Mouse (Mus musculus) lung, postnatal 0 days (tissue): ENCODE measurements around the gene Aff4. TPM values are rescaled to one million over a fixed set of nuclear protein-coding genes. Genes with fewer than 3 reads are reported as not detected.

Experiments
- ATAC-seq: fragments of 200-750 bp; cut with Nextera tagmentation; 2 replicates; pipeline ENCODE4 v1.8.0; 2017; ENCODE audit warnings: moderate library complexity
- DNase-seq: peaks from one replicate; pipeline ENCODE4 v3.0.0-alpha.2; 2016; ENCODE audit warnings: low spot score
- H3K27ac ChIP-seq: fragments of 300-500 bp; sonication (generic); 2 replicates; pipeline ENCODE4 v1.5.1; 2014; ENCODE audit warnings: antibody characterized with exemption, mild to moderate bottlenecking, low read length, mixed read lengths
- H3K27me3 ChIP-seq: fragments of 300-500 bp; sonication (generic); replicated peaks from 2 replicates; pipeline ENCODE4 v1.6.1; 2014; ENCODE audit warnings: low read length, mixed read lengths; ENCODE audit not compliant: insufficient read depth
- H3K36me3 ChIP-seq: fragments of 300-500 bp; sonication (generic); 2 replicates; pipeline ENCODE4 v1.6.1; 2014; ENCODE audit warnings: low read length, mixed read lengths; ENCODE audit not compliant: insufficient read depth
- H3K4me1 ChIP-seq: fragments of 300-500 bp; sonication (generic); 2 replicates; pipeline ENCODE4 v1.6.1; 2014; ENCODE audit warnings: antibody characterized with exemption, low read depth, low read length, mixed read lengths; ENCODE audit not compliant: insufficient read depth
- H3K4me2 ChIP-seq: fragments of 300-500 bp; sonication (generic); replicated peaks from 2 replicates; pipeline ENCODE4 v1.6.1; 2014; ENCODE audit warnings: low read depth, mild to moderate bottlenecking, low read length, moderate library complexity, mixed read lengths
- H3K4me3 ChIP-seq: fragments of 300-500 bp; sonication (generic); 2 replicates; pipeline ENCODE4 v1.5.1; 2014; ENCODE audit warnings: low read depth, low read length
- H3K9ac ChIP-seq: fragments of 300-500 bp; sonication (generic); replicated peaks from 2 replicates; pipeline ENCODE4 v1.6.1; 2014; ENCODE audit warnings: low read depth, mild to moderate bottlenecking
- H3K9me3 ChIP-seq: fragments of 300-500 bp; sonication (generic); 2 replicates; pipeline ENCODE4 v1.6.1; 2016; ENCODE audit warnings: low read length, mixed read lengths
- CTCF ChIP-seq: IDR thresholded peaks from 2 replicates; pipeline ENCODE4 v1.5.1; 2016; ENCODE audit warnings: antibody characterized with exemption, mild to moderate bottlenecking
- EP300 ChIP-seq: IDR thresholded peaks from 2 replicates; pipeline ENCODE4 v1.6.1; 2016; ENCODE audit warnings: antibody characterized with exemption, mild to moderate bottlenecking, control low read depth
- WGBS: fragments of 180-500 bp; shearing (Covaris S2); extraction: QIAGEN DNeasy Blood & Tissue Kit; methylation state at CpG from one replicate; pipeline ENCODE4 v1.1.7; 2014; 5-methylcytosine and 5-hydroxymethylcytosine counted together
- microRNA-seq: library from miRNA; unstranded; fragments of <30 nt; microRNA quantifications from one replicate; pipeline ENCODE4, GENCODE M21; 2016
- polyA plus RNA-seq: library from polyadenylated mRNA; unstranded; fragments of >200 nt; fragmentation: Nextera tagmentation; extraction: Ambion mirVana; gene quantifications from 2 replicates; pipeline ENCODE4 v1.2.1, GENCODE M21; 2015

Gene Aff4
- polyA plus RNA-seq, 1 experiment from 2014 or later, result 50.9 TPM

DNA sequence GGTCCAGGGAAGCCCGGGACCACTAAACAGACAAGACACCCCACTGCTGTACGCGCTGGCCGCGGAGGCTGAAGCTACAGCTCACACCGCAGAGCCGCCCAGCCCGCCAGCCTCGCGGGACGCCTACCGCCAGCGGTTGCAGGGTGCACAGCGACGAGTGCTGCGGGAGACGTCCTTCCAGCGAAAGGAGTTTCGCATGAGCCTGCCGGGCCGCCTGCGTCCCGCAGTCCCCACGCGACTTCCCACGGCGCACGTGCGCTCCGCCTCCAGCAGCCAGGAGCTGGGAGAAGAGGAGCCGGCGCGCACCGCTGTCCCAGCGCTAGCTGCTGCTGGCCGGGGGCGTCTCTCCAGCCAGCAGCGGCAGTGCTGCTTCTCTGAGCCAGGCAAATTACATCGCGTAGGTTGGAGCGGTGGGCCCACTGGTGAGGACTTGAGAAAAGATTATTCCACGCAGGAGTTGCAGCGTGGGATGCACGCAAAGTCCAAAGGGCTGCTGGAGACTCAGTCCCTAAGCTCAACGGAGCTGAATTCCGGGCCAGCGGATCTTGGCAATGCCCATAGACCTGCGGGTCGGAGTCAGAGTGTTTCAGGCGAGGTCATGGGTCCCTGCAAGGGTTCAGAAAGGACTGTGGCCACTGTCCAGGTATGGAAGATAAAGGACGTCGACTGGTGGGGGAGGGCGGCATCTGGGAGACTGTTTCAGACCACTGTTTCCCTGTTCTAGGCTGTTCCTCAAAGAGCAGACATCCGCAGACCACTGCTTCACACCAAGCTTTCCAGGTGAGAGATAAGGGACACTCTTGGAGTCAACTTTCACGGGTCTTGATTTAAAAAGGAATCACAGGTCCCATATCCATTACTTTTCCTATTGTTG, 113.2 kb downstream of the Aff4 start:
- no peak for TF ChIP-seq CTCF
- TF ChIP-seq EP300, result no peak
- Histone ChIP-seq H3K36me3 (no peaks in the 10 kb centered on the region), H3K27me3 (peaks cover 26% of the 10 kb centered on the region), H3K4me2 (peak overlapping the region; percentile 56), H3K9me3 (no peaks in the 10 kb centered on the region), H3K9ac (no peak overlapping the region), H3K4me3 (peak overlapping the region; percentile 34), H3K4me1 (peaks cover 14% of the 10 kb centered on the region; the same call in 1 of the 2 replicates), H3K27ac (no peak overlapping the region)
- WGBS, result 6% methylated on average over 54 of the region's 55 CpGs
- ATAC-seq (no peak), DNase-seq (no peak)

DNA sequence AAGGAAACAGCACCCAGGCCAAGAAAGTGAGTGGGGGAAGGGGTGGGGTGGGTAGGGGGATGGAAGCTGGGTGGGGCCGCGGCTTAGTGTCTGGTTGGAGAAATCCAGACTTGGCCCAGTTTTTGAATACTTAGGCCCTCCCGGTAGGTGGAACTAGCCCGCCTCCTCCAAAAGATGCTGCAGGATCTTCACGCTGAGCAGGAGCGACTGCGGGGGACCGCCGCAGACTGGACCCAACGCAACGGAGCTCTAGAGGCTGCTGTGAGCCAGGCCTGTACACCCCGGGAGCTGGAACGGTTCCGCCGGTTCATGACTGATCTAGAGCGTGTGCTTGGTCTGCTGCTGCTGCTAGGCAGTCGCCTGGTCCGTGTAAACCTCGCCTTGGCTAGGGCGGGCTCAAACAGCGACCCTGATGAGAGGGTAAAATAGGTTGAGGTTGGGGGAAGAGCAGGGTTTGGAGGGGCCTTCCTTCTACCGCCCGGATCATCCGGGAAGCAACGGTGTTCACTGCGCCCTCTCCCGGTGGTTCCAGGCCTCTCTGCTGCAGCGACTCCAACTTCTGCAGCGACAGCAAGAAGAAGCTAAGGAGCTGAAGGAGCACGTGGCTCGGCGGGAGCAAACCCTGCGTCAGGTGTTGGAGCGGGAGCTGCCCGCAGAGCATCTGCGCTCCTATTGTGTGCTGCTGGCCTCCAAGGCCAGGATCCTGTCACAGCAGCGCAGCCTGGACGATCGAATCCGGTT, 115.8 kb downstream of the Aff4 start:
- no peak overlapping the region for H3K27ac ChIP-seq
- no peaks in the 10 kb centered on the region for H3K9me3 ChIP-seq
- H3K9ac ChIP-seq, result 0 out of 2 replicates have a peak overlapping the region, but pooled peaks have one; percentile 26
- peaks cover 14% of the 10 kb centered on the region; the same call in 1 of the 2 replicates for H3K4me1 ChIP-seq
- H3K36me3 ChIP-seq, result no peaks in the 10 kb centered on the region
- H3K4me3 ChIP-seq, result peak overlapping the region; percentile 16; the same call in 1 of the 2 replicates
- 10% methylated on average over 40 of the region's 40 CpGs for WGBS
- H3K4me2 ChIP-seq, result peak overlapping the region; percentile 54
- DNase-seq, result peak; percentile 80
- peak; percentile 60 for ATAC-seq
- H3K27me3 ChIP-seq, result peaks cover 28% of the 10 kb centered on the region
- TF ChIP-seq EP300, result no peak
- peak; percentile 85 for TF ChIP-seq CTCF

DNA sequence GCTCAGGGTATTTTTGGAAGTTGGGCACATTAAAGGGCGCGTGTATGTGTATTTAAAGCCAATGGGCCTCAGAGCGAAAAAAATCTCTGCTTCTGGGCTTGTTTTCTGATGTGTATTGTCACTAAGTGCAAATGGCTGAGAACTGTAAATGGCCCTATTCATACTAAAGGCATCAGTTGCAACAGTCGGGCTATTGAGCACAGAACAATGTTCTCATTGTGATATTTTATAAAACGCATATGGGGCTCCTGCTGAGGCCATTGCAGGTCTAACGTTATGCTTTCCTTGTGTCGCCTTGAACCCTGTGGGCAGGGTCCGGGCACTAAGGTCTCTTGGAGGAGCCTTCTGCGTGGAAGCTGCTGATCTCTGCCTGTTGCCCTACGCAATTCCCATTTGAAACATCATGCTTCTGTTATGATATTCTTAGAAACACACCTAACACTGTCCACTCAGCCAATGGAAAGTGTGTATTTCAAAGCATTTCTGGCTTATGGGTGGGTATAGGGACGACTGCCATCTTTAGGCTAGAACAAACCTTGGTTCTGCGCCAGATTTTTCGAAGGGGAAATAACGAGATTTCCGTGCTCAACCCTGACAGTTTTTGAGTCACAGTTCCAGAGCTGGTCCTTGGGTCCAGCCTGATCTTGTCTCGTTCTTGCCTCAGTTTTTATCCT, 118.8 kb downstream of the Aff4 start:
- no peaks in the 10 kb centered on the region for H3K36me3 ChIP-seq
- no peak overlapping the region for H3K9ac ChIP-seq
- no peak for DNase-seq
- H3K9me3 ChIP-seq, result no peaks in the 10 kb centered on the region
- no peak overlapping the region for H3K4me3 ChIP-seq
- 0 out of 2 replicates have a peak, but pooled peaks cover 6% of the 10 kb centered on the region for H3K4me1 ChIP-seq
- peak overlapping the region; percentile 3; the same call in 1 of the 2 replicates for H3K4me2 ChIP-seq
- 35% methylated on average over 16 of the region's 16 CpGs for WGBS
- H3K27me3 ChIP-seq, result peaks cover 29% of the 10 kb centered on the region; the same call in 1 of the 2 replicates
- no peak for ATAC-seq
- TF ChIP-seq EP300, result no peak
- TF ChIP-seq CTCF, result no peak
- H3K27ac ChIP-seq, result no peak overlapping the region

DNA sequence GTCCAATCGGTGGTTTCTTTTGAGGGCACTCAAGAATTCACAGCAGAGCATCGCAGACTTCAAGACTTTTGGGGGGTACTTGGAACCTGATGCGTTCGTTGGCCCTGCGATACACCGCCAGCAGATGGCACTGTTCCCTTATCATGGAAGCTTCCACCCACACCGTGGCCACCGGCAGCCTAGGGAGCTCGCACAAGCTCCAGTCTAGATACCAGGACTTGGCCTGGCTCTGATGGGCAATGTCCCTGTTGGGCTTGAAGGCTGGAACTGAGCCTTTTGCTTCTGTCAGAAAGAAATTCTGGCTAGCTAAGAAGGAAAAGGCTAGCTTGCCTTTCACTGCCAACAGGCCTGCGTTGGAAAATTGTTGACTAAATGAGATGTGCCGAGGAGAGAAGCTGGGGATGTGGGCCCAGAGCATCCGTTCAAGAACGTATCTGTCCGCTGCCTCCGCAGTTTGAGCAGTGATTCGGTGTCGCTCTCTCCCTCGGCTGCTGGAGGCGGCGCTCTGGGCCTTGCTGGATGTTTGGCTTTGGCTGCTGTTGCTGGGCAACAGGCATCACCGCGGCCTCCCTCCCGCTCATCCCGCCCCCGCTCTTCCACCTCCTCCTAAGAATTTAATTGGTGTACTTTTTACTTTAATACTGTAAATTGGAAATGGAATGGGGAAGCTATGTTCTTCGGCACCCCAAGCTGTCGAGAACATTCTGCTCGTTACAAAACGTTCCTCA, 119.5 kb downstream of the Aff4 start, which contains the start of gene Gm9837:
Gene Gm9837, minus strand, starts transcription at position 512 of the 728 bp plus-strand sequence.
- 4% methylated on average over 29 of the region's 29 CpGs for WGBS
- Histone ChIP-seq H3K4me3 (no peak within 1 kb of the TSS), H3K27me3 (peaks cover 32% of the 10 kb centered on the region; the same call in 1 of the 2 replicates)

More for the DNA sequence above, 119.5 kb downstream of the Aff4 start, which contains the start of gene Gm9837:
- H3K36me3 ChIP-seq, result no peaks in the 10 kb centered on the region
- no peaks in the 10 kb centered on the region for H3K9me3 ChIP-seq
- H3K9ac ChIP-seq, result no peak within 1 kb of the TSS
- peak; percentile 90 for DNase-seq
- no peak within 1 kb of the TSS for H3K27ac ChIP-seq
- ATAC-seq, result peak; percentile 85
- no peak for TF ChIP-seq EP300
- peak; percentile 97 for TF ChIP-seq CTCF
- H3K4me1 ChIP-seq, result 0 out of 2 replicates have a peak, but pooled peaks cover 6% of the 10 kb centered on the region
- H3K4me2 ChIP-seq, result peak within 1 kb of the TSS; percentile 3; the same call in 1 of the 2 replicates

Small RNA genes within 50 kb of the gene (microRNA-seq; reads per million reads assigned to microRNA genes)
- gene Mir6920, result not detected

Other genes with a start within 250 kb of the Aff4 start
- gene Hspa4, start 50.4 kb upstream of the Aff4 start, polyA plus RNA-seq, result 42.0 and 42.3 TPM in 2 replicates
- 13.4 and 16.3 TPM in 2 replicates for gene Zcchc10, start 26.2 kb upstream of the Aff4 start, polyA plus RNA-seq
- gene Leap2, start 72.3 kb downstream of the Aff4 start, polyA plus RNA-seq, result 0.38 TPM in 1 of 2 replicates, not detected in the other
- 442 and 520 TPM in 2 replicates for gene Uqcrq, start 80.0 kb downstream of the Aff4 start, polyA plus RNA-seq
- gene Gdf9, start 80.2 kb downstream of the Aff4 start, polyA plus RNA-seq, result 0.84 and 1.3 TPM in 2 replicates
- 0.10 TPM in 1 of 2 replicates, not detected in the other for gene Gm10447, start 106.3 kb downstream of the Aff4 start, polyA plus RNA-seq
- 0.88 and 1.0 TPM in 2 replicates for gene Shroom1, start 106.4 kb downstream of the Aff4 start, polyA plus RNA-seq
- gene Gm9837, start 119.6 kb downstream of the Aff4 start, polyA plus RNA-seq, result not detected in 2 replicates
- not detected in 2 replicates for gene Gm9945, start 129.3 kb downstream of the Aff4 start, polyA plus RNA-seq
- 0.42 and 0.62 TPM in 2 replicates for gene Sowaha, start 129.4 kb downstream of the Aff4 start, polyA plus RNA-seq
- 13.9 and 15.5 TPM in 2 replicates for gene Sept8, start 168.4 kb downstream of the Aff4 start, polyA plus RNA-seq
- gene Kif3a, start 216.5 kb downstream of the Aff4 start, polyA plus RNA-seq, result 39.4 and 39.9 TPM in 2 replicates